In the genomic region with DNA sequence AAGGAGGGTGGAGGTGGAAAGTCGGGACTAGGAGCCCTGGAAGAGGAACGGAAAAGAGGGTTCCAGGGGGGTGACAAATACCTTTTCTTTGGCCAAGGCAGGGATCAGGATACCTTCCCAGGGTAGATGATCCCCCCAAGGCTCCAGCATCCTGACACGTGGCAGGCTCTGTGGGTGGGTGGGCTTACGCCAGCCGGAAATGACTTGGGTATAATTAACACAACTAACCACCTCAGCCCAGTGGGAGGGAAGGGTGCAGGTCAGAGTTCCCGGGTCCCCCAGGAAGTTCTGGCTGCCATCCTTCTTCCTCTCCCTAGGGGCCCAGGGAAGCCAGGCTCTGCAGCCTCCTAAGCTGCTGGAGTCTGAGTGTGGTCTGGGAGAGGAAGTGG, we compare ENCODE assay signal across 14 mouse cellular contexts. TPM values are rescaled to one million over a fixed set of nuclear protein-coding genes. Genes with fewer than 3 reads are reported as not detected.
DNase-seq lines count a peak whose midpoint lies in the region; ATAC-seq lines count a peak whose summit lies in the region.
"Had no signal": no experiment of that assay in that cellular context is flagged by ENCODE, and none has a peak within 500 bp of the region (broad histone marks: within the 10 kb centered on the region; RNA-seq: fewer than 3 reads in every experiment).

No protein-coding gene starts in this region.

- H3K27me3 ChIP-seq in kidney, embryonic 16.5 days (ENCODE audit: insufficient read depth, low read length), result no peaks in the 10 kb centered on the region
- H3K27me3 ChIP-seq in embryonic facial prominence, embryonic 10.5 days (replicated peaks; ENCODE audit: low read depth, poor library complexity, severe bottlenecking), result no peaks in the 10 kb centered on the region
- H3K27me3 ChIP-seq in intestine, embryonic 15.5 days (replicated peaks), result no peaks in the 10 kb centered on the region

- H3K9ac ChIP-seq in kidney, embryonic 16.5 days (replicated peaks; ENCODE audit: low read length), result peak overlapping the region; percentile 31
- H3K9ac ChIP-seq in intestine, embryonic 15.5 days, result no peak overlapping the region

- intact Hi-C loops in heart, postnatal 25 days (cut with DNase I), result no loop called here
- intact Hi-C loops in left cerebral cortex, postnatal 10 days (cut with DNase I), result no loop called here

- H3K27ac ChIP-seq in kidney, embryonic 16.5 days (ENCODE audit: low read length), result peak overlapping the region; percentile 26
- H3K27ac ChIP-seq in embryonic facial prominence, embryonic 10.5 days (replicated peaks), result peak overlapping the region; percentile 99
- H3K27ac ChIP-seq in intestine, embryonic 15.5 days, result peak overlapping the region; percentile 58

- H3K4me1 ChIP-seq in kidney, embryonic 16.5 days (ENCODE audit: insufficient read depth, low read length), result peaks cover 40% of the 10 kb centered on the region
- peaks cover 46% of the 10 kb centered on the region for H3K4me1 ChIP-seq in embryonic facial prominence, embryonic 10.5 days
- H3K4me1 ChIP-seq in intestine, embryonic 15.5 days (replicated peaks), result peaks cover 25% of the 10 kb centered on the region

- H3K4me2 ChIP-seq in kidney, embryonic 16.5 days (replicated peaks; ENCODE audit: low read depth, low read length), result no peak overlapping the region
- no peak overlapping the region for H3K4me2 ChIP-seq in intestine, embryonic 15.5 days (replicated peaks)

- H3K4me3 ChIP-seq in kidney, embryonic 16.5 days (ENCODE audit: low read length), result no peak overlapping the region
- H3K4me3 ChIP-seq in embryonic facial prominence, embryonic 10.5 days, result peak overlapping the region; percentile 87
- no peak overlapping the region for H3K4me3 ChIP-seq in intestine, embryonic 15.5 days (replicated peaks)

- DNase-seq in heart, adult 11 months, result peak; percentile 83
- no peak for DNase-seq in heart, postnatal 25 days (ENCODE audit: low spot score)
- no peak for DNase-seq in kidney, adult 8-10 months
- DNase-seq in embryonic facial prominence, embryonic 10.5 days (ENCODE audit: low spot score), result peak; percentile 52
- DNase-seq in right cerebral cortex, adult 2 months (ENCODE audit: low spot score in 2 of 2), result no peak
- DNase-seq in left cerebral cortex, postnatal 10 days (ENCODE audit: extremely low spot score in 1 of 2, low spot score in 2 of 2), result no peak
- DNase-seq: B cell, adult 2 months; heart, postnatal 14 days; kidney, postnatal 36 days; thymus, postnatal 4 days had no signal

- H3K36me3 ChIP-seq in kidney, embryonic 16.5 days (ENCODE audit: insufficient read depth, low read length), result no peaks in the 10 kb centered on the region
- peaks cover 8% of the 10 kb centered on the region for H3K36me3 ChIP-seq in embryonic facial prominence, embryonic 10.5 days (replicated peaks)
- no peaks in the 10 kb centered on the region for H3K36me3 ChIP-seq in intestine, embryonic 15.5 days

- 0 out of 2 replicates have a peak, but pooled peaks have one; percentile 31 for ATAC-seq in kidney, embryonic 16.5 days (ENCODE audit: low FRiP score, low TSS enrichment)
- peak; percentile 23; the same call in 1 of the 2 replicates for ATAC-seq in intestine, embryonic 15.5 days

- no peaks in the 10 kb centered on the region for H3K9me3 ChIP-seq in kidney, embryonic 16.5 days (ENCODE audit: low read length)
- H3K9me3 ChIP-seq in embryonic facial prominence, embryonic 10.5 days, result no peaks in the 10 kb centered on the region
- no peaks in the 10 kb centered on the region for H3K9me3 ChIP-seq in intestine, embryonic 15.5 days

- WGBS in kidney, embryonic 16.5 days, result 16% methylated on average over 6 of the region's 6 CpGs
- WGBS in embryonic facial prominence, embryonic 10.5 days, result 6% methylated on average over 6 of the region's 6 CpGs
- 25% methylated on average over 6 of the region's 6 CpGs for whole genome bisulfite sequencing in intestine, embryonic 15.5 days

RNA-seq across cellular contexts. Expression of a gene that starts 7.1 kb away (rescaled TPM):
- 1 to 10 TPM; 4.7 to 5.0 TPM for total RNA-seq in heart, postnatal 25 days (2021)
- 27.2 and 27.5 TPM in 2 replicates for polyA plus RNA-seq in kidney, embryonic 16.5 days (2015; fragmentation: Nextera tagmentation; extraction: Ambion mirVana)
- polyA plus RNA-seq in embryonic facial prominence, embryonic 10.5 days (2016; fragmentation: Nextera tagmentation; extraction: Ambion mirVana), result 45.8 and 49.0 TPM in 2 replicates
- polyA plus RNA-seq in intestine, embryonic 15.5 days (2015; fragmentation: Nextera tagmentation; extraction: Ambion mirVana), result 15.6 and 15.9 TPM in 2 replicates
- total RNA-seq in left cerebral cortex, postnatal 10 days (2021), result 10 to 100 TPM in 1 of 2 experiments, 1 to 10 TPM in 1; 6.7 to 11.0 TPM
- total RNA-seq: monocyte, adult 5-6 weeks had no signal

RNA-seq across cellular contexts. Expression of a gene that starts 32.0 kb away (rescaled TPM):
- total RNA-seq in heart, postnatal 25 days (2021), result 1 to 10 TPM; 2.2 TPM
- 7.9 and 10.8 TPM in 2 replicates for polyA plus RNA-seq in kidney, embryonic 16.5 days (2015; fragmentation: Nextera tagmentation; extraction: Ambion mirVana)
- 5.3 and 6.2 TPM in 2 replicates for polyA plus RNA-seq in embryonic facial prominence, embryonic 10.5 days (2016; fragmentation: Nextera tagmentation; extraction: Ambion mirVana)
- 12.0 and 14.5 TPM in 2 replicates for polyA plus RNA-seq in intestine, embryonic 15.5 days (2015; fragmentation: Nextera tagmentation; extraction: Ambion mirVana)
- 1 to 10 TPM; 5.4 to 7.1 TPM for total RNA-seq in left cerebral cortex, postnatal 10 days (2021)
- total RNA-seq: monocyte, adult 5-6 weeks had no signal

RNA-seq across cellular contexts. Expression of a gene that starts 52.2 kb away (rescaled TPM):
- not detected for total RNA-seq in heart, postnatal 25 days (2021)
- 0.28 and 0.34 TPM in 2 replicates for polyA plus RNA-seq in kidney, embryonic 16.5 days (2015; fragmentation: Nextera tagmentation; extraction: Ambion mirVana)
- polyA plus RNA-seq in embryonic facial prominence, embryonic 10.5 days (2016; fragmentation: Nextera tagmentation; extraction: Ambion mirVana), result 0.39 and 0.40 TPM in 2 replicates
- polyA plus RNA-seq in intestine, embryonic 15.5 days (2015; fragmentation: Nextera tagmentation; extraction: Ambion mirVana), result 0.30 and 0.44 TPM in 2 replicates
- not detected for total RNA-seq in left cerebral cortex, postnatal 10 days (2021)
- total RNA-seq: heart, postnatal 14 days; left cerebral cortex, adult 18-20 months; monocyte, adult 5-6 weeks had no signal

RNA-seq across cellular contexts. Expression of a gene that starts 55.1 kb away (rescaled TPM):
- total RNA-seq in heart, postnatal 25 days (2021), result 10 to 100 TPM; 19.3 to 23.2 TPM
- polyA plus RNA-seq in kidney, embryonic 16.5 days (2015; fragmentation: Nextera tagmentation; extraction: Ambion mirVana), result 47.5 and 63.8 TPM in 2 replicates
- polyA plus RNA-seq in embryonic facial prominence, embryonic 10.5 days (2016; fragmentation: Nextera tagmentation; extraction: Ambion mirVana), result 74.6 and 76.7 TPM in 2 replicates
- polyA plus RNA-seq in intestine, embryonic 15.5 days (2015; fragmentation: Nextera tagmentation; extraction: Ambion mirVana), result 41.7 and 43.1 TPM in 2 replicates
- 10 to 100 TPM; 46.0 to 46.8 TPM for total RNA-seq in left cerebral cortex, postnatal 10 days (2021)

Comparison
In these comparisons a context has a peak if more than half of its experiments do, and no peak if none do; other contexts are left out.
1. DNase-seq: peak in heart, adult 11 months (single experiment) and embryonic facial prominence, embryonic 10.5 days (single experiment); none in heart, postnatal 25 days (single experiment), kidney, adult 8-10 months (0 of 2), right cerebral cortex, adult 2 months (0 of 2) and left cerebral cortex, postnatal 10 days (0 of 2).
2. H3K27ac ChIP-seq: peak in every context shown above with its lines; median percentile 99 in embryonic facial prominence, embryonic 10.5 days; 58 in intestine, embryonic 15.5 days; 26 in kidney, embryonic 16.5 days.